Mouse (Mus musculus) bone marrow macrophage, adult 2 months (primary cell): ENCODE measurements around the gene Cfd. TPM values are rescaled to one million over a fixed set of nuclear protein-coding genes. Genes with fewer than 3 reads are reported as not detected.

Source experiments
- H3K27ac ChIP-seq: 2 replicates; pipeline ENCODE4 v1.5.1; 2012; ENCODE audit warnings: low read depth, low read length; ENCODE audit not compliant: insufficient read depth
- H3K4me1 ChIP-seq: 2 replicates; pipeline ENCODE4 v1.6.1; 2012; ENCODE audit warnings: low read length; ENCODE audit not compliant: control insufficient read depth, insufficient read depth
- H3K4me3 ChIP-seq: 2 replicates; pipeline ENCODE4 v1.5.1; 2012; ENCODE audit warnings: mild to moderate bottlenecking, low read length, moderate library complexity; ENCODE audit not compliant: insufficient read depth
- CTCF ChIP-seq: IDR thresholded peaks from 2 replicates; pipeline ENCODE4 v1.5.1; 2012; ENCODE audit warnings: low read depth, mild to moderate bottlenecking, low read length, moderate library complexity
- POLR2A ChIP-seq: IDR thresholded peaks from 2 replicates; pipeline ENCODE4 v1.6.1; 2012; ENCODE audit warnings: mild to moderate bottlenecking, low read depth, low read length, borderline replicate concordance
- polyA plus RNA-seq: library from polyadenylated mRNA; stranded (reverse); fragments of >200 nt; gene quantifications from 2 replicates; pipeline ENCODE4 v1.2.4, GENCODE M21; 2012; ENCODE audit not compliant: missing spikeins, insufficient read depth, insufficient read length

Cfd gene
- polyA plus RNA-seq, 1 experiment, result not detected

DNA sequence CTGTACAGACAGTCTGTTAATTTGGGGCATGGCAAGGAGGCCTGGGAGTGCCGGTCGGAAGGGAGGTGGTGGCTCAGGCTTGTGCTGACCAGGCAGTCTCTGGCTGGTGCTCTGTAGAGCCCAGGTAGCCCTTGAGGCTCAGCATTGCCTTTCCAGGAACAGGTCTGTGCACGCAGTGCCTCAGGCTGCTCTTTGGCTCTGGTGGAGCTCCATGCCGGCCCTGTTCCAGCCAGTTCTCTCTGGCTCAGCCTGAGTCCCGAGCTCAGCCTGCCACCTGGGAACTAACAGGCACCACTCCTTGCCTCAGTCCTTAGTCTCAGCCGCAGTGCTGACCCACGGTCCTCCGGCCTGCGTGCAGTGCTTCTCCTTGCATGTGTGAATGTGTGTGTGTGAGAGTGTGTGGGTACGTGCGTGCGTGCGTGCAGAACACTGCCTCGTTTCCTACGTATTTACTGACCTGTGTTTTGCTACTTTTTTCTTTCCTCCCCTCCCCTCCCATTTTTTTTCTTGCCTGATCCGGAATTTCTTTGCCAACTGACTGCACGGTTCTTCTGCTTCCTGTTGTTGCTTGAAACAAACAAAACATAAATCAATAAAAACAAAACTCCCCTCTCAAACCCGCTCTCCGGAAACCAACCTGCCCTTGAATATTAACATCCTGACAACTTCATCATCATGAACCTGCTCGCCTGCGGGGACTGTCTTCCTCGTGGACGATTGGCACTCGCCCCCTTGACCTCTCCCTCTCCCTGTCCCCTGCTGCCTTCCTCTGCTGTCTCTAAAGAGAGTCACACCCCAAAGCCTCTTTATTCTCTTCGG, 29.2 kb upstream of the Cfd start:
- Histone ChIP-seq H3K4me1 (peaks cover 9% of the 10 kb centered on the region), H3K4me3 (no peak overlapping the region), H3K27ac (no peak overlapping the region)
- TF ChIP-seq CTCF (no peak), POLR2A (no peak)

DNA sequence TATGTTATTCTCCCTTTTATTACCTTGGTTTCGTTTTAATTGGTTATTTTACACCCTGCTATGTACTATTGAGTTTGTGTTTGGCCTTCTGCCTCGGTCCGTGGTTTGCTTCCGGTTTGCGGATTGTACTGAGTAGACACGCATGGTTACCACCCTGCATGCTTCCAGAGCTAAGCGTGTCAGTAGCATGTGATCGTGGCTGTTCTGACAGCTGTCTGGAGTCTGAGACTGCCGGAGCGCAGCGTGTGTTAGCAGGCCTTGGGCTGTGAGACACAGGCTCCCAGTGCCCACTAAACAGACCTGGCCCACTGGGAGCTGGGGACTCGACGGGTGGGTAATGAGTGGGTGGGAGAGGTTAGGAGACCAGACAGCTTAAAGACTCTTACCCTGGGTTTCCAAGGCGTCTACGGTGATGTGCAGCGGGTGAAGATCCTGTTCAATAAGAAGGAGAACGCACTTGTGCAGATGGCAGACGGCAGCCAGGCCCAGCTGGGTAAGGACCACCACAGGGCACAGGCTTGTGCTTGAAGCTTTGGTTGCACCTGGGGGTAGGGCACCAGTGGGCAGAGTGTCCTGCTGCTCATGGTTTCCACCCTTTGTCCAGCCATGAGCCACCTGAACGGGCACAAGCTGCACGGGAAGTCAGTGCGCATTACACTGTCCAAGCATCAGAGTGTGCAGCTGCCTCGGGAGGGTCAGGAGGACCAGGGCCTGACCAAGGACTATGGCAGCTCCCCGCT, 28.4 kb upstream of the Cfd start:
- Histone ChIP-seq H3K4me1 (peaks cover 9% of the 10 kb centered on the region), H3K4me3 (no peak overlapping the region), H3K27ac (no peak overlapping the region)
- TF ChIP-seq POLR2A (no peak), CTCF (no peak)

DNA sequence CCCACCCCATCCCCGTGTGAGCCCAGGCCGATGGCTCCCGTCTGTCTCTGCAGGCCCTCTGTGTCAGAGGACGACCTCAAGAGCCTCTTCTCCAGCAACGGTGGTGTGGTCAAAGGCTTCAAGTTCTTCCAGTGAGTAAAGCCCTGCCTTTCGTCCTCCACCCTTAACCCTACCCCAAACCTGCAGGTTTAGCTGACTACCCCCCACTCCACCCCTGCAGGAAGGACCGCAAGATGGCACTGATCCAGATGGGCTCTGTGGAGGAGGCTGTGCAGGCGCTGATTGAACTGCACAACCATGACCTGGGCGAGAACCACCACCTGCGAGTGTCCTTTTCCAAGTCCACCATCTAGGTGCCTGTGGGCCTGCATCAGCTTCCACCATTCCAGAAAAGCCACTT, 27.7 kb upstream of the Cfd start:
- TF ChIP-seq POLR2A (no peak), CTCF (no peak)
- Histone ChIP-seq H3K4me1 (peaks cover 7% of the 10 kb centered on the region), H3K27ac (no peak overlapping the region), H3K4me3 (no peak overlapping the region)

DNA sequence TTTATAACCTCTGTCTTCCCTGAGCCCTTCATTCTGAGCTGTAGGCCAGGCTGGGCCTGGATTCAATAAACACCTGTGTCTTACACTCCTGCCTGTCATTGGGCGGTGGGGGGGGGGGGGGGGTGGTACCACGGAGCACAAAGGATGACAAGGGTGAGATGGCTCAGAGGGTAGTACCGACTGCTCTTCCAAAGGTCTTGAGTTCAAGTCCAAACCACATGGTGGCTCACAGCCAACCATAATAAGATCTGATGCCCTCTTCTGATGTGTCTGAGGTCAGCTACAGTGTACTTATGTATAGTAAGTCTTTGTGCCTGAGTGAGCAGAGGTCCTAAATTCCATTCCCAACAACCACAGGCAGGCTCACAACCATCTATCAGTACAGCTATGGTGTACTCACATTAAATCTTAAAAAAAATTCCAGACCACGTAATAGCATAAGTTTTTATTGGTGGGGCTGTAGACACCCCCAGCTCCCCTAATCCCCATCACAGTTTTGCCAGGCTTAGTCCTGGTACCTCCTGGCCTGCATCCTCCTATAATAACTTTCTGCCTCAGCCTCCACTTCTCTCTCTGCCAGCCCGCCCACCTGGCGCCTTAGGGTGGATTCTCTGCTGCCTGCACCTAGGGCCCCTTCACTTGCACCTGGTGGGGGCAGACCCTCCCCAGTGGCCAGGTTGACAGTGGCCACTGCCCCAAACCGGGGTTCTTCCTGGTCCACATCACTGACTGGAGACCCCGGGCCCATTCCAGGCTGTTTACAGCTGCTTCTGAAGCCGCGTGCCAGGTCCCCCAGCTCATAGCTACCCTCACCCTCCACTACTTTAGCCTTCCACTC, 26.1 kb upstream of the Cfd start:
- Histone ChIP-seq H3K4me1 (no peaks in the 10 kb centered on the region), H3K4me3 (no peak overlapping the region), H3K27ac (no peak overlapping the region)
- no peak for TF ChIP-seq CTCF
- no peak for TF ChIP-seq POLR2A

DNA sequence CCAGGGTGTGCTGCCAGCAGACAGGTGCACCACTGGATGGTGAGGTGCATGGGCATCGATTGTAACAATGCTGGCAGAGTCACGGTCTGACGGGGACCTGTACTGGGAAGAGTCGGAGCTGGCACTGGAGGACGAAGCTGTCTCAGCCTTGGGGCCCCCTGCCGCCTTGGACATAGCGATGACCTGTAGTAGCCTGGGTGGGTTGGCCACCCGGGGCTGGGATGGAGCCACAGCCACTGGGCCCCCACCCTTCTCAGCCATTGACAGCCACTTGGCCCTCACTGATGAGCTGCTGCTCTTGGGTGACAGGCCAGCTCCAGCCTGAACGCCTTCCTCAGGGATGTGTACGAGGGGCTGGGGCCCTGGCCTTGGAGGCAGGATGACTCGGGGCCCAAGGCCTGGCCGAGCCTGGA, 25.5 kb upstream of the Cfd start:
- TF ChIP-seq POLR2A, result no peak
- no peak for TF ChIP-seq CTCF
- no peak overlapping the region for H3K27ac ChIP-seq
- no peaks in the 10 kb centered on the region for H3K4me1 ChIP-seq
- H3K4me3 ChIP-seq, result no peak overlapping the region

DNA sequence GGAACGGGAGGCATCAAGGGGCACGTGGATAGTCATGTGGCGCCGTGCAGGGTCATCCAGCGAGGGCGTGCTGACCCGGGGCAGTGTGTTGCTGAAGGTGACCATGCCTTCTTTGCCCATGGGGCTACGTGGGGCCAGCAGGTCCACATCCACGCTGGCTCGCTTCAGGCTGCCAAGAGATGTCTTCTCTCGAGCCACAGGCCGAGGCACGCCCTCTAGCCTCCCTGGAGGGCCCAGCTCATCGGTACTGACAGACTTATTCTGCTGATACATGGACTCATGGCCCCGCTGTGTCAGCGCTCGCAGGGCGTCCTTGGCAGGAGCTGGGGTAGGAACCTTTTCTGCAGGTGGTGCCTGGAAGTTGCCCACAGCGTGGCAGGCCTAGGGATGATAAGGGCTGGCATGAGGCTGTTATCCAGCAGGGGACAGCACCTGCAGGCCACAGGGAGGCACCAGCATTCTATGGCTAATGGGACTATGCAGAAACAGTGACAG, 24.8 kb upstream of the Cfd start:
- no peak overlapping the region for H3K27ac ChIP-seq
- TF ChIP-seq POLR2A (no peak), CTCF (peak; percentile 28; the same call in 1 of the 2 replicates)

DNA sequence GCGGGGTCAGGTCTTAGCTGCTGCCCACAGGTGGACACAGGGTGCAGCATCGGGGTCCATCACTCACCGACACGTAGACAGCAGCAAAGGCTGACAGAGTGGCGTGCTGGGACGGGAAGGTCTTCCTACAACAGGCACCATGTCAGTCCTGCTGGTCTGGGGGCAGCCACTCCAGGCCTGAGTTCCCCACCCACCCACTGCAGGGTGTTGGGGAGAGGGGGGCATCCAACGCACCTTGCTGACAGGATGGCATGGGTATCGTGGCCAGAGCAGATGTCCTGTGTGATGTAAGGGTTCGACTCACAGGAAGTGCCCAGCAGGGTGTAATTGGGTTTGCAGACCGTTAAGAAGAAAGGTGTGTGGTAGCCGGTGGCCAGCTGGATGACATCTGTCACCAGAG, 24.1 kb upstream of the Cfd start:
- no peak for TF ChIP-seq POLR2A
- TF ChIP-seq CTCF, result no peak
- Histone ChIP-seq H3K27ac (no peak overlapping the region), H3K4me1 (no peaks in the 10 kb centered on the region), H3K4me3 (no peak overlapping the region)

More for the DNA sequence above, 24.8 kb upstream of the Cfd start:
- Histone ChIP-seq H3K4me1 (no peaks in the 10 kb centered on the region), H3K4me3 (no peak overlapping the region)

DNA sequence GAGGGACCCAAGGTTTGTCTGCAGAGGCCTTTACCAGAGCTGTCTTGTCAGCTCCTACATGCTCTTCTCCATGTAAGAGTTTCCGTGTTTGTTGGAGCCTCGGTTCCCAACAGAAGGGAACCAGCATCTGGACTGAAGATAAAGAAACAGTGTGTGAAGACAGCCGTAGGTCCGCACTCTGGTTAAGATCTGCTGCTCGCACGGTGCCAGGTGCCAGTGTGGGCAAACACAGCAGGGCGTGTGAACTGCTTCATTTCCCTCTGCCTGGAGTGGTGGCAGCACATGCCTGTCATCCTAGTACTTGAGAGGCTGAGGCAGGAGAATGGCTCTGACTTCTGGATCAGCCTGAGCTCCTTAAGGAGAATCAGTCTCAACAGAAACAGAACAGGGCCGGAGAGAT, 18.8 kb upstream of the Cfd start:
- no peak overlapping the region for H3K27ac ChIP-seq
- no peak overlapping the region for H3K4me3 ChIP-seq
- TF ChIP-seq POLR2A (no peak), CTCF (no peak)
- peaks cover 5% of the 10 kb centered on the region for H3K4me1 ChIP-seq

DNA sequence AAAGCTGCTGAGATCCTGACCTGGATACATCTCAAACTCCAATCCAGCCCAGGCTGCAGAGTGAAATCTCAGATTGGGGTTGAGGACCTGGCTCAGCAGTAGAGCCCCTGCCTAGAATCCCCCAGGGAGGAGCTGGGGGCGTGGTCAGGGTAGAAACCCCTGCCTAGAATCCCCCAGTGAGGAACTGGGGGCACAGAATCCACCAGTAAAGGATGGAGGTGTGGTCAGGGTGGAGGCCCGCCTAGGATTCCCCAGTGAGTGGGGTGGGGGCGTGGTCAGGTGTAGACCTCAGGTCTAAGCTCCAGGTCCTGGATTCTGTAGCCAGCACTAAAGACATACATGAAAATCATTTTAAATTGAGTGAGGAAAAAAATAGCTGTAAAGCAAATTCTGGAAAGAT, 17.8 kb upstream of the Cfd start:
- TF ChIP-seq CTCF, result no peak
- TF ChIP-seq POLR2A, result no peak

More for the DNA sequence above, 17.8 kb upstream of the Cfd start:
- Histone ChIP-seq H3K4me3 (no peak overlapping the region), H3K4me1 (peaks cover 11% of the 10 kb centered on the region), H3K27ac (no peak overlapping the region)
